Comparison of ENCODE assay signal across 10 mouse cellular contexts in the genomic region with DNA sequence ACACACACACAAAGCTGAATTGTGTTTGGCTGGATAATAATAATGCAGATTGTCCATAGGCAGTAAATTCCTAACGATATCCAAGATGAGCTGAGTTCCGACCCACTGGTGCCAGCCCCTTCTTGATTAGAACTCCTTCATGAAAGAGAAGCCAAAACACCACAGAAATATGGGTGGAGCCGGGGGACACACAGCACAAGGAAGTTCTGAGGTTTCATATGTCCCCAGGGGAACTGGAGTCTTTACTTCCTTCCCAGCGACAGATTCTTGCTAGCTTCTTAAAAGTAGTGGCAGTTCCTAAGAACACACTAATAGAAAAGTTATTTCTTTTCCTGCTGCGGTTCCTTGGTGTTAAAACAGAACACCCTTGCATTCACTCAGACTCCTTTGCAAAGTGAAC. TPM values are rescaled to one million over a fixed set of nuclear protein-coding genes. Genes with fewer than 3 reads are reported as not detected.
DNase-seq lines count a peak whose midpoint lies in the region; ATAC-seq and TF ChIP-seq lines count a peak whose summit lies in the region.
"Had no signal": no experiment of that assay in that cellular context is flagged by ENCODE, and none has a peak within 500 bp of the region (broad histone marks: within the 10 kb centered on the region; RNA-seq: fewer than 3 reads in every experiment).

No protein-coding gene starts in this region.

- no peaks in the 10 kb centered on the region for H3K27me3 ChIP-seq in kidney, embryonic 16.5 days (ENCODE audit: insufficient read depth, low read length)
- no peaks in the 10 kb centered on the region for H3K27me3 ChIP-seq in CH12.LX (replicated peaks)

- H3K9me3 ChIP-seq in kidney, embryonic 16.5 days (ENCODE audit: low read length) = no peaks in the 10 kb centered on the region
- H3K9me3 ChIP-seq in CH12.LX (replicated peaks; ENCODE audit: low read length) = no peaks in the 10 kb centered on the region

- ATAC-seq in kidney, embryonic 16.5 days (ENCODE audit: low FRiP score, low TSS enrichment) = 0 out of 2 replicates have a peak, but pooled peaks have one; percentile 5
- 0 out of 2 replicates have a peak, but pooled peaks have one; percentile 53 for ATAC-seq in erythroblast, adult 5-6 weeks (replicated peaks; ENCODE audit: low FRiP score, poor library complexity, severe bottlenecking)

- H3K36me3 ChIP-seq in kidney, embryonic 16.5 days (ENCODE audit: insufficient read depth, low read length) = no peaks in the 10 kb centered on the region
- no peaks in the 10 kb centered on the region for H3K36me3 ChIP-seq in CH12.LX (replicated peaks in 1 of 2; ENCODE audit: control insufficient read depth in 1 of 2, insufficient read depth in 1 of 2, low read length in 1 of 2)

- no peak for TF ChIP-seq CTCF in CH12.LX (conservative IDR thresholded peaks at IDR 0.05 in 1 of 2, IDR thresholded peaks at IDR 0.05 in 1 of 2; ENCODE audit: low read depth in 2 of 2, low read length in 2 of 2)

- TF ChIP-seq RAD21 in CH12.LX (IDR thresholded peaks at IDR 0.05; ENCODE audit: low read depth, low read length) = no peak

- H3K79me2 ChIP-seq in CH12.LX (replicated peaks; ENCODE audit: control insufficient read depth, extremely low read depth, insufficient read depth, poor library complexity, severe bottlenecking) = no peaks in the 10 kb centered on the region

- 43% methylated on average over 5 of the region's 5 CpGs for WGBS in kidney, embryonic 16.5 days

- H3K4me2 ChIP-seq in kidney, embryonic 16.5 days (replicated peaks; ENCODE audit: low read depth, low read length) = no peak overlapping the region
- no peak overlapping the region for H3K4me2 ChIP-seq in CH12.LX (ENCODE audit: insufficient read depth, low read depth, poor library complexity, severe bottlenecking)

- H3K27ac ChIP-seq in kidney, embryonic 16.5 days (ENCODE audit: low read length) = peak overlapping the region; percentile 87
- no peak overlapping the region for H3K27ac ChIP-seq in CH12.LX (ENCODE audit: insufficient read depth, low read depth)

- in situ Hi-C loops in CH12.LX (cut with MboI; ENCODE audit: low pct_ligation_motif_present, low pct_unique_long_range_greater_than_20kb, low sequenced_read_pairs) = no loop called here

- H3K4me1 ChIP-seq in kidney, embryonic 16.5 days (ENCODE audit: insufficient read depth, low read length) = peaks cover 12% of the 10 kb centered on the region; the same call in 1 of the 2 replicates
- H3K4me1 ChIP-seq in CH12.LX (ENCODE audit: control insufficient read depth in 1 of 2, insufficient read depth in 2 of 2) = peaks cover 5 to 14% of the 10 kb centered on the region in 2 experiments; a peak in 3 of 4 replicates

- no peak overlapping the region for H3K9ac ChIP-seq in kidney, embryonic 16.5 days (replicated peaks; ENCODE audit: low read length)
- no peak overlapping the region for H3K9ac ChIP-seq in CH12.LX (ENCODE audit: insufficient read depth, low read depth)

- no peak for TF ChIP-seq POLR2A in CH12.LX (IDR thresholded peaks at IDR 0.05; ENCODE audit: low read depth, low read length)

- no peak for DNase-seq in kidney, adult 8-10 months
- DNase-seq in CH12.LX (ENCODE audit: extremely low read depth) = peak; percentile 17
- DNase-seq in naive thymus-derived CD4-positive, alpha-beta T cell, adult 2 months (ENCODE audit: low read depth) = peak; percentile 62
- DNase-seq in layer of hippocampus, adult 18-20 months (ENCODE audit: low spot score in 2 of 2) = no peak
- no peak for DNase-seq in urinary bladder, postnatal 10 days (ENCODE audit: low spot score)
- no peak for DNase-seq in cerebellum, adult 9-10 months
- DNase-seq: gastrocnemius, postnatal 25 days; midbrain, embryonic 14.5 days had no signal

- H3K4me3 ChIP-seq in kidney, embryonic 16.5 days (ENCODE audit: low read length) = no peak overlapping the region
- no peak overlapping the region for H3K4me3 ChIP-seq in CH12.LX (replicated peaks in 1 of 3; ENCODE audit: low read depth in 2 of 3, low read length in 2 of 3, poor library complexity in 1 of 3)

- dilution Hi-C loops in CH12.LX (cut with MboI; ENCODE audit: extremely low pct_ligation_motif_present, extremely low pct_unique_long_range_greater_than_20kb, low sequenced_read_pairs) = no loop called here

- TF ChIP-seq EP300 in CH12.LX (IDR thresholded peaks at IDR 0.05; ENCODE audit: low read length) = no peak

TF ChIP-seq in CH12.LX, 34 proteins besides CTCF, POLR2A, EP300 and RAD21:
- TF ChIP-seq SIN3A (IDR thresholded peaks at IDR 0.05; ENCODE audit: low read length) (no peak), MAX (IDR thresholded peaks at IDR 0.05; ENCODE audit: low read length) (no peak), JUN (IDR thresholded peaks at IDR 0.05; ENCODE audit: insufficient read depth, low read depth, low read length) (no peak), ZKSCAN1 (IDR thresholded peaks at IDR 0.05; ENCODE audit: borderline replicate concordance, low read depth, low read length) (no peak), POLR2AphosphoS2 (IDR thresholded peaks at IDR 0.05; ENCODE audit: low read depth, low read length) (no peak), USF2 (conservative IDR thresholded peaks at IDR 0.05; ENCODE audit: low read depth, low read length) (no peak), NRF1 (IDR thresholded peaks at IDR 0.05; ENCODE audit: low read depth, low read length) (no peak), USF1 (IDR thresholded peaks at IDR 0.05; ENCODE audit: low read depth, low read length) (no peak), PAX5 (IDR thresholded peaks at IDR 0.05; ENCODE audit: low read length) (no peak), ZNF384 (IDR thresholded peaks at IDR 0.05; ENCODE audit: low read depth, low read length) (no peak), UBTF (IDR thresholded peaks at IDR 0.05; ENCODE audit: low read depth, low read length) (no peak)

RNA-seq across cellular contexts. Expression of a gene that starts 51.4 kb away (rescaled TPM):
- polyA plus RNA-seq in kidney, embryonic 16.5 days (2015; fragmentation: Nextera tagmentation; extraction: Ambion mirVana) = 26.0 and 29.3 TPM in 2 replicates
- total RNA-seq in CH12.LX (2012; rRNA removed) (32.7 and 37.8 TPM in 2 replicates), CH12.LX (2014; rRNA removed) (51.0 and 52.0 TPM in 2 replicates)
- polyA plus RNA-seq in CH12.LX (2012; ENCODE audit: insufficient read length, low read depth) = 33.7 and 48.7 TPM in 2 replicates
- total RNA-seq in erythroblast, adult 5-6 weeks (2015; ENCODE audit: low replicate concordance) = 26.7 and 28.2 TPM in 2 replicates
- 18.1 and 28.2 TPM in 2 replicates for total RNA-seq in erythroblast, adult 5-6 weeks (2017; ENCODE audit: low replicate concordance)
- 10 to 100 TPM; 17.6 to 20.0 TPM for total RNA-seq in layer of hippocampus, adult 18-20 months (2021)

Comparison
In these comparisons a context has a peak if more than half of its experiments do, and no peak if none do; other contexts are left out.
1. DNase-seq: peak in CH12.LX (single experiment) and naive thymus-derived CD4-positive, alpha-beta T cell, adult 2 months (single experiment); none in kidney, adult 8-10 months (0 of 2), layer of hippocampus, adult 18-20 months (0 of 2), urinary bladder, postnatal 10 days (single experiment) and cerebellum, adult 9-10 months (single experiment).